Mouse (Mus musculus) heart, embryonic 12.5 days (tissue): ENCODE measurements around the gene Scgb1a1. TPM values are rescaled to one million over a fixed set of nuclear protein-coding genes. Genes with fewer than 3 reads are reported as not detected.

Experiments used
- ATAC-seq: fragments of 200-750 bp; cut with Nextera tagmentation; 2 replicates; pipeline ENCODE4 v1.8.0; 2017; ENCODE audit warnings: moderate TSS enrichment, moderate library complexity; ENCODE audit not compliant: insufficient number of reproducible peaks, low FRiP score
- H3K27ac ChIP-seq: fragments of 300-500 bp; sonication (generic); 2 replicates; pipeline ENCODE4 v1.5.1; 2016; ENCODE audit warnings: mild to moderate bottlenecking, moderate library complexity; ENCODE audit not compliant: poor library complexity, severe bottlenecking
- H3K27me3 ChIP-seq: fragments of 300-500 bp; sonication (generic); replicated peaks from 2 replicates; pipeline ENCODE4 v1.6.1; 2016; ENCODE audit warnings: mild to moderate bottlenecking, moderate library complexity
- H3K36me3 ChIP-seq: fragments of 300-500 bp; sonication (generic); 2 replicates; pipeline ENCODE4 v1.6.1; 2016; ENCODE audit warnings: mild to moderate bottlenecking, moderate library complexity
- H3K4me1 ChIP-seq: fragments of 300-500 bp; sonication (generic); replicated peaks from 2 replicates; pipeline ENCODE4 v1.6.1; 2016; ENCODE audit warnings: mild to moderate bottlenecking
- H3K4me2 ChIP-seq: fragments of 300-500 bp; sonication (generic); 2 replicates; pipeline ENCODE4 v1.6.1; 2016; ENCODE audit warnings: mild to moderate bottlenecking, moderate library complexity
- H3K4me3 ChIP-seq: fragments of 300-500 bp; sonication (generic); 2 replicates; pipeline ENCODE4 v1.5.1; 2016; ENCODE audit warnings: mild to moderate bottlenecking
- H3K9ac ChIP-seq: fragments of 300-500 bp; sonication (generic); 2 replicates; pipeline ENCODE4 v1.6.1; 2016; ENCODE audit warnings: mild to moderate bottlenecking, moderate library complexity
- H3K9me3 ChIP-seq: fragments of 300-500 bp; sonication (generic); replicated peaks from 2 replicates; pipeline ENCODE4 v1.6.1; 2016; ENCODE audit warnings: mild to moderate bottlenecking, moderate library complexity
- WGBS: fragments of 180-500 bp; shearing (Covaris S2); methylation state at CpG from one replicate; pipeline ENCODE4 v1.1.7; 2016; 5-methylcytosine and 5-hydroxymethylcytosine counted together
- polyA plus RNA-seq: library from polyadenylated mRNA; unstranded; fragments of >200 nt; fragmentation: Nextera tagmentation; extraction: Ambion mirVana; gene quantifications from 2 replicates; pipeline ENCODE4 v1.2.1, GENCODE M21; 2016

Scgb1a1 gene
- polyA plus RNA-seq, 1 experiment from 2014 or later: not detected

GRCm38 (mm10) chr19:9039266-9039665, 48.5 kb downstream of the Scgb1a1 start:
- H3K27me3 ChIP-seq: no peaks in the 10 kb centered on the region
- H3K9ac ChIP-seq: no peak overlapping the region
- no peak overlapping the region for H3K4me3 ChIP-seq
- 62% methylated on average over 4 of the region's 4 CpGs for WGBS
- peaks cover 8% of the 10 kb centered on the region for H3K4me1 ChIP-seq
- no peaks in the 10 kb centered on the region for H3K9me3 ChIP-seq
- no peak for ATAC-seq
- H3K4me2 ChIP-seq: no peak overlapping the region
- H3K27ac ChIP-seq: no peak overlapping the region
- no peaks in the 10 kb centered on the region for H3K36me3 ChIP-seq

- ATAC-seq: no peak
- Histone ChIP-seq H3K4me1 (peaks cover 15% of the 10 kb centered on the region), H3K4me3 (no peak overlapping the region), H3K4me2 (no peak overlapping the region), H3K36me3 (no peaks in the 10 kb centered on the region), H3K9ac (no peak overlapping the region), H3K27ac (no peak overlapping the region), H3K9me3 (no peaks in the 10 kb centered on the region), H3K27me3 (no peaks in the 10 kb centered on the region)
- 66% methylated on average over 3 of the region's 3 CpGs for WGBS
These were observed 49.6 kb downstream of the Scgb1a1 start for GRCm38 (mm10) chr19:9038136-9038535.

DNA sequence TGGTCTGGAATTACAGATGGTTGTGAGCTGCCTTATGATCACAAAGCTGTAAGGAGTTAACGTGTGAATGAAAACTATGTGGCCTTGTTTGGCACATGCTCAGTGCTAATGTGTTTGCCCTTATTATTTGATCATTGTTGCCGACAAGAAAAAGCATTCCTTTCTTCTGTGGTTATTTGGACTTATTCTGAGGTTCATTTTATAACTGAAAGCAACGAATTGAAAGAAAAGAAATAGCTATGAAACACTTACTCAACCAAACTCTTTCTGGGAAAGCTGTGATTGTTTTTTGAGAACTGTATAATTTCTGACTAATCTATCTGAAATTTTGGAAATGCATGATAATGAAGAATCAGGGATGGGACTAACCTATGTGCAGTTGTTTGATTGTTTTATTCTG, 52.7 kb downstream of the Scgb1a1 start:
- ATAC-seq: no peak
- Histone ChIP-seq H3K4me2 (no peak overlapping the region), H3K4me3 (no peak overlapping the region), H3K9me3 (no peaks in the 10 kb centered on the region), H3K9ac (no peak overlapping the region), H3K27me3 (no peaks in the 10 kb centered on the region), H3K36me3 (no peaks in the 10 kb centered on the region), H3K4me1 (peaks cover 25% of the 10 kb centered on the region), H3K27ac (no peak overlapping the region)
- 75% methylated on average over 3 of the region's 3 CpGs for WGBS

DNA sequence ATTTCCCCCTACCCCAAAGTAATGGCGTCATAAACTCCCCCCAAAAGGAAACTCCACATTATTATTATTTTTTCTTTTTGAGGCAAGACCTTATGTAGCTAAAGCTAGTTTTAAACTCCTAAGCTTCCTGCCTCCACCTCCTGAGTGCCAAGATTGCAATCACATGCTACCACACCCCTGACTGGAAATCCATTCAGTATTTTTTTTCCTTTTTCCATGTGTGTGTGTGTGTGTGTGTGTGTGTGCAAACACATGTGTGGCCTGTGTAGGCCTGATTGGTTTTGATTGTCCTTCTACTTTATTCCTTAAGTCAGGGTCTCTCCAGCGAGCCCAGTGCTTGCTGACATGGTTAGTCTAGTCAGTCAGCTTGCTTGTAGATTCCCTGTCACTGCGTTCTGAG, 53.3 kb downstream of the Scgb1a1 start:
- Histone ChIP-seq H3K36me3 (no peaks in the 10 kb centered on the region), H3K4me1 (peaks cover 25% of the 10 kb centered on the region), H3K27me3 (no peaks in the 10 kb centered on the region), H3K9me3 (no peaks in the 10 kb centered on the region), H3K9ac (no peak overlapping the region), H3K27ac (no peak overlapping the region), H3K4me2 (no peak overlapping the region), H3K4me3 (no peak overlapping the region)
- no peak for ATAC-seq
- whole genome bisulfite sequencing: 79% methylated on average over 3 of the region's 3 CpGs

Other genes with a start within 250 kb of the Scgb1a1 start
- gene Gng3, start 248.8 kb downstream of the Scgb1a1 start, polyA plus RNA-seq: 2.5 and 2.9 TPM in 2 replicates
- 0.77 and 0.78 TPM in 2 replicates for gene Lrrn4cl, start 237.2 kb downstream of the Scgb1a1 start, polyA plus RNA-seq
- 138 and 142 TPM in 2 replicates for gene Ubxn1, start 216.5 kb downstream of the Scgb1a1 start, polyA plus RNA-seq
- gene Uqcc3, start 207.0 kb downstream of the Scgb1a1 start, polyA plus RNA-seq: 52.7 and 60.6 TPM in 2 replicates
- gene Lbhd1, start 204.2 kb downstream of the Scgb1a1 start, polyA plus RNA-seq: 61.5 and 66.4 TPM in 2 replicates
- not detected in 2 replicates for gene Gm49403, start 204.0 kb downstream of the Scgb1a1 start, polyA plus RNA-seq
- 64.2 and 64.5 TPM in 2 replicates for gene 1810009A15Rik, start 199.1 kb downstream of the Scgb1a1 start, polyA plus RNA-seq
- not detected in 2 replicates for gene Gm49416, start 199.0 kb downstream of the Scgb1a1 start, polyA plus RNA-seq
- gene Ints5, start 195.0 kb downstream of the Scgb1a1 start, polyA plus RNA-seq: 28.9 and 30.1 TPM in 2 replicates
- gene Ganab, start 189.9 kb downstream of the Scgb1a1 start, polyA plus RNA-seq: 78.7 and 83.6 TPM in 2 replicates
- 46.6 and 46.8 TPM in 2 replicates for gene B3gat3, start 167.6 kb downstream of the Scgb1a1 start, polyA plus RNA-seq
- 2.4 and 2.5 TPM in 2 replicates for gene Rom1, start 158.6 kb downstream of the Scgb1a1 start, polyA plus RNA-seq
- 13.3 and 13.5 TPM in 2 replicates for gene Eml3, start 158.4 kb downstream of the Scgb1a1 start, polyA plus RNA-seq
- 106 and 115 TPM in 2 replicates for gene Mta2, start 146.1 kb downstream of the Scgb1a1 start, polyA plus RNA-seq
- gene Tut1, start 134.1 kb downstream of the Scgb1a1 start, polyA plus RNA-seq: 17.1 and 19.4 TPM in 2 replicates
- gene Eef1g, start 120.9 kb downstream of the Scgb1a1 start, polyA plus RNA-seq: 281 and 282 TPM in 2 replicates
- 26.0 and 27.1 TPM in 2 replicates for gene Ahnak, start 98.7 kb downstream of the Scgb1a1 start, polyA plus RNA-seq
- gene Asrgl1, start 47.7 kb upstream of the Scgb1a1 start, polyA plus RNA-seq: 11.3 and 14.1 TPM in 2 replicates